25 mouse cellular contexts compared by ENCODE assay signal in the genomic region with DNA sequence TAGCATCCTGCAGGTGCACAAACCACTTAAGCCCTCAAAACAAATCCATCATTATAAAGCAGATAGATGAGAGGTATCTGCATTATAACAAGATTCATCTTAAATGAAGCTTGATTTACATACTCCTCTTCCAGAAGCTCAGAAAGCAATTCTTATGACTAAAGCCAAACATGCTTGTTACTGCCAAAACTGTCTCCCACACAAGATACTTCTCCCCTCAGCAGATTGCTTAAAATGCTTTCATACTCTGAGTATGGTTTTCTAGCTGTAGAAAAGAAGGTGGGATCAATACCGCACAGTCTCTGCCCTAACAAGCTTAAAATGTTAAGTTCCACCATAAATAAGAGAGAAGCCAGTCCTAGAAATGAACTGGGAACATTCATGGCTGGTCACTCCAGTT.
A peak's percentile ranks its signal among the peaks of the same experiment; 100 is the strongest.
DNase-seq lines count a peak whose midpoint lies in the region; ATAC-seq and TF ChIP-seq lines count a peak whose summit lies in the region.
"Had no signal": no experiment of that assay in that cellular context is flagged by ENCODE, and none has a peak within 500 bp of the region (broad histone marks: within the 10 kb centered on the region; RNA-seq: fewer than 3 reads in every experiment).

No protein-coding gene starts in this region.

- no peak overlapping the region for H3K4me3 ChIP-seq in left cerebral cortex, adult 2 months
- H3K4me3 ChIP-seq: forebrain, embryonic 10.5 days; heart, adult 2 months; heart, embryonic 10.5 days; heart, embryonic 13.5 days had no signal

- no peak for DNase-seq in frontal cortex, postnatal 14 days (ENCODE audit: low spot score in 2 of 2)
- DNase-seq in left cerebral cortex, adult 2 months (ENCODE audit: extremely low spot score in 1 of 2, low spot score in 2 of 2): no peak
- no peak for DNase-seq in left cerebral cortex, postnatal 36 days (ENCODE audit: low spot score in 2 of 2)
- peak; percentile 69 for DNase-seq in telencephalon, adult 2 months (ENCODE audit: low read depth, low spot score)
- DNase-seq in thymus, postnatal 36 days: no peak
- DNase-seq: adrenal gland, adult 2 months; adrenal gland, postnatal 14 days; cerebellum, adult 11-12 months; cerebellum, adult 8-10 months; cerebellum, postnatal 10 days; cerebellum, postnatal 36 days; gastrocnemius, postnatal 10 days; gastrocnemius, postnatal 36 days; heart, adult 2 months; heart, postnatal 14 days; heart, postnatal 4 days had no signal

- TF ChIP-seq CTCF in left cerebral cortex, adult 2 months (IDR thresholded peaks at IDR 0.05): no peak

- peak overlapping the region; percentile 74 for H3K27ac ChIP-seq in left cerebral cortex, adult 2 months
- H3K27ac ChIP-seq: forebrain, embryonic 10.5 days; heart, adult 2 months; heart, embryonic 10.5 days; heart, embryonic 13.5 days; hindbrain, embryonic 14.5 days; hindbrain, postnatal 0 days had no signal

- intact Hi-C loops in left cerebral cortex, adult 2 months (cut with DNase I): loop anchor here (5.0 to 10.0 kb wide), 2 partner anchors 81 to 207 kb away; no protein-coding TSS in a partner anchor
- intact Hi-C loops in left cerebral cortex, postnatal 36 days (cut with DNase I): loop anchor here (5.0 kb wide), 1 partner anchor 81 kb away; no protein-coding TSS in a partner anchor

- peak; percentile 96 for ATAC-seq in frontal cortex, adult (ENCODE audit: low TSS enrichment)
- ATAC-seq: CD4-positive, CD25-positive, alpha-beta regulatory T cell, adult 4 months; forebrain, embryonic 14.5 days; hindbrain, postnatal 0 days; inflammation-experienced regulatory T-cells, adult 6 months had no signal
